Mouse (Mus musculus): ENCODE data around the gene Zfp36l1.

DNA sequence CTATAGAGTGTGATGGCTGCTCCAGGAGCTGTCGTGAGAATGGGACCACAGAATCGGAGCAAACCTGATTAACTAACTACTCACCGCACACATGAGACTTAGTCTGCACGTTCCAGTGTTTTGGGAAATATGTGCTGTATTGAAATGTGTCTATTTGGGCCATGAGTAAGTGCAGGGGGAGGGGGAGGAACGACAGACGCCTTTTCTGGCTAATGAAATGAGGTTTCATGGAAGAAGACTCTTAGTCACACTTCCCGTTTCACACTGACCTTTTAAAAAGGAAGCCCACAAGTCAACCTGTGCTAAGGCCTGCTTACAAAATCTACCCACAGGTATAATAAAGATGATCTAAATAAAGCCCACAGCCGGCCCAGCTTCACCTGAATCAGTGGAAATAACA is 47.8 kb downstream of the Zfp36l1 start:
- TF ChIP-seq CTCF (IDR thresholded peaks at IDR 0.05; ENCODE audit: control insufficient read depth, insufficient read depth, insufficient read length) (no peak), CEBPB (IDR thresholded peaks at IDR 0.05; ENCODE audit: low read depth) (no peak), USF1 (IDR thresholded peaks at IDR 0.05; ENCODE audit: low read depth) (no peak)
